Comparison of ENCODE assay signal across 11 mouse cellular contexts in genomic region chr11:50635051-50635590, GRCm38 (mm10). TPM values are rescaled to one million over a fixed set of nuclear protein-coding genes. Genes with fewer than 3 reads are reported as not detected.
DNase-seq lines count a peak whose midpoint lies in the region; ATAC-seq and TF ChIP-seq lines count a peak whose summit lies in the region.
"Had no signal": no experiment of that assay in that cellular context is flagged by ENCODE, and none has a peak within 500 bp of the region (broad histone marks: within the 10 kb centered on the region; RNA-seq: fewer than 3 reads in every experiment).

No protein-coding gene starts in this region.

- 30% methylated on average over 2 of the region's 2 CpGs for WGBS in lung, embryonic 14.5 days
- WGBS in intestine, embryonic 16.5 days = 37% methylated on average over 2 of the region's 2 CpGs

- intact Hi-C loops in left cerebral cortex, postnatal 14 days (cut with DNase I) = no loop called here

- H3K27ac ChIP-seq in lung, embryonic 14.5 days (ENCODE audit: low read depth) = peak overlapping the region; percentile 89
- H3K27ac ChIP-seq in intestine, embryonic 16.5 days (ENCODE audit: low read length) = peak overlapping the region; percentile 81
- H3K27ac ChIP-seq: macrophage; neural tube, embryonic 12.5 days had no signal

- H3K9me3 ChIP-seq in lung, embryonic 14.5 days (ENCODE audit: low read depth, low read length) = no peaks in the 10 kb centered on the region
- no peaks in the 10 kb centered on the region for H3K9me3 ChIP-seq in intestine, embryonic 16.5 days (ENCODE audit: control insufficient read depth, low read length)
- H3K9me3 ChIP-seq: neural tube, embryonic 12.5 days had no signal

- no peak overlapping the region for H3K4me3 ChIP-seq in lung, embryonic 14.5 days (ENCODE audit: low read depth, low read length)
- H3K4me3 ChIP-seq in intestine, embryonic 16.5 days (ENCODE audit: low read length) = no peak overlapping the region
- H3K4me3 ChIP-seq: neural tube, embryonic 12.5 days had no signal

- peak; percentile 8 to 45 for DNase-seq in adrenal gland, postnatal 36 days
- DNase-seq in adrenal gland, adult 18-20 months (ENCODE audit: low spot score in 2 of 2) = no peak
- DNase-seq in lung, embryonic 14.5 days = peak; percentile 80
- DNase-seq in lung, postnatal 14 days = no peak
- DNase-seq in lung, postnatal 36 days = peak; percentile 40
- DNase-seq in right cerebral cortex, postnatal 25 days = no peak
- DNase-seq in left cerebral cortex, postnatal 14 days (ENCODE audit: low spot score in 2 of 2) = no peak
- DNase-seq: B cell, adult 2 months had no signal

- no peaks in the 10 kb centered on the region for H3K36me3 ChIP-seq in lung, embryonic 14.5 days (ENCODE audit: insufficient read depth)
- no peaks in the 10 kb centered on the region for H3K36me3 ChIP-seq in intestine, embryonic 16.5 days (ENCODE audit: control insufficient read depth, insufficient read depth, low read length)
- H3K36me3 ChIP-seq: neural tube, embryonic 12.5 days had no signal

- H3K4me1 ChIP-seq in lung, embryonic 14.5 days (ENCODE audit: insufficient read depth) = peaks cover 36% of the 10 kb centered on the region
- peaks cover 26% of the 10 kb centered on the region for H3K4me1 ChIP-seq in intestine, embryonic 16.5 days (ENCODE audit: control insufficient read depth, insufficient read depth, low read length)
- H3K4me1 ChIP-seq: neural tube, embryonic 12.5 days had no signal

- H3K27me3 ChIP-seq in lung, embryonic 14.5 days (ENCODE audit: insufficient read depth, low read length) = no peaks in the 10 kb centered on the region
- no peaks in the 10 kb centered on the region for H3K27me3 ChIP-seq in intestine, embryonic 16.5 days (replicated peaks; ENCODE audit: control insufficient read depth, insufficient read depth, low read length)

- H3K9ac ChIP-seq in lung, embryonic 14.5 days = no peak overlapping the region
- H3K9ac ChIP-seq in intestine, embryonic 16.5 days (ENCODE audit: low read depth, low read length) = no peak overlapping the region
- H3K9ac ChIP-seq: neural tube, embryonic 12.5 days had no signal

- peak; percentile 70 for ATAC-seq in lung, embryonic 14.5 days (ENCODE audit: insufficient read depth)
- ATAC-seq in intestine, embryonic 16.5 days = peak; percentile 50

- 0 out of 2 replicates have a peak, but pooled peaks have one; percentile 2 for TF ChIP-seq CTCF in lung, embryonic 14.5 days (IDR thresholded peaks at IDR 0.05; ENCODE audit: low read depth)

- H3K4me2 ChIP-seq in lung, embryonic 14.5 days = no peak overlapping the region
- H3K4me2 ChIP-seq in intestine, embryonic 16.5 days (ENCODE audit: low read depth, low read length) = no peak overlapping the region
- H3K4me2 ChIP-seq: neural tube, embryonic 12.5 days had no signal

RNA-seq across cellular contexts. Expression of gene Adamts2, which starts 33.2 kb away (rescaled TPM):
- 10 to 100 TPM in 1 of 2 experiments, 1 to 10 TPM in 1; 6.4 to 13.1 TPM for total RNA-seq in adrenal gland, postnatal 36 days (2021)
- total RNA-seq in adrenal gland, adult 18-20 months (2021) = 1 to 10 TPM; 3.2 to 9.9 TPM
- polyA plus RNA-seq in lung, embryonic 14.5 days (2014; fragmentation: Nextera tagmentation; extraction: Ambion mirVana) = 9.5 and 10.9 TPM in 2 replicates
- polyA plus RNA-seq in intestine, embryonic 16.5 days (2015; fragmentation: Nextera tagmentation; extraction: Ambion mirVana) = 6.5 and 7.8 TPM in 2 replicates
- total RNA-seq in left cerebral cortex, postnatal 14 days (2021) = 10 to 100 TPM; 12.3 to 13.2 TPM
- polyA plus RNA-seq: macrophage had no signal

Comparison
In these comparisons a context has a peak if more than half of its experiments do, and no peak if none do; other contexts are left out.
1. DNase-seq: peak in adrenal gland, postnatal 36 days (2 of 2), lung, embryonic 14.5 days (single experiment) and lung, postnatal 36 days (single experiment); none in adrenal gland, adult 18-20 months (0 of 2), lung, postnatal 14 days (single experiment), right cerebral cortex, postnatal 25 days (single experiment) and left cerebral cortex, postnatal 14 days (0 of 2).